Mouse (Mus musculus) lung, postnatal 14 days (tissue): ENCODE measurements around the gene Ptpn13.

Experiments used
- DNase-seq: peaks from one replicate; pipeline ENCODE4 v3.0.0; 2021

The Ptpn13 gene

DNA sequence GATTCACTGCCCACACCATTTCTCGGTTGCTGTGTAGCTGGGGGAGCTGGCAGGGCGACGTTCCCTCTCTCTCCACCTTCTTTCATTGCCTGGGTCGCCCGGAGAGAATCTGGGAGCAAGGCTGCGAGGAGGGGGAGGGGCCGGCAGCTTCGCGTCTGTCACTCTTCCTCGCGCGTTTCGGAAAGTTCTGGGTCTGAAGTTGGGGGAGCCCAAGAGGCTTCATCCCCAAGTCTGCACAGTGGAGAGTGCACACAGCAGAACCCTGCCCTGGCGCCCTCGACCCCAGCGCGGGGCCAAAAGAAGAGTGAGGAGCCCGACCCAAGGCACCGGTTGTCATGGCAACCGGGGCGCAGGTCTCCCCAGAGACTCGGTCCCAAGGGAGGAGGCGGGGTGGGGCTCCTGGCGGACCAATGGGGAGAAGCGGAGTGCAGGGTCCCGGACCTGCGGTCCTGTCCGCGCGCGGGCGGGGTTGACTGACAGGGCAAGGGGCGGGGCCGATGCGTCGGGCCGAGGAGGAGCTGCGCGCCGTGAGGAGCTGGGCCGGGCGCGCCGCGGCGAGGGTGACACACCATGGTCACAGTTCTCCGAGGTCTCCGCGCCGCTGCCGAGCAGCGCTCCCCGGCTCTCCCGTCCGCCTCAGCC lies at the start of gene Ptpn13:
Gene Ptpn13 (plus strand): TSS at position 515 of the 642 bp plus-strand sequence.
- DNase-seq, result peak; percentile 95

DNA sequence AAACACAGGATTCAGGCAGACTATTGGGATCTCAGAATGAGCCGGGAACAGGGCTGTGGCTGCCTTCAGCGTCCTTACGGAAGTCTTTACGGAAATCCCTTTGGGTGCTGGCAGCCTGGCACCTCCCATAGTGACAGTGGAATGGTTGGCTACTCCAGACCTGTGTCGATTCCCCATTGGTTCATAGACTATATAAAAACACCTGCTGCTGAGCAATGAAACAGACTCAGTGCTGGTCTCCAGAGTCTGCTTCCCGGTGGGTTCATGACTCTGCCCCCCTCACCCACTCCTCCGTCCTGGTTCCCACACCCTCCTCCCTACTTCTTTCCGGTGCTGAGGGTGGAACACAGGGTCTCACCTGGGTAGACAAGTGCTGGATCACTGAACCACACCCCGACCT lies 49.8 kb upstream of the Ptpn13 start:
- DNase-seq, result no peak

DNA sequence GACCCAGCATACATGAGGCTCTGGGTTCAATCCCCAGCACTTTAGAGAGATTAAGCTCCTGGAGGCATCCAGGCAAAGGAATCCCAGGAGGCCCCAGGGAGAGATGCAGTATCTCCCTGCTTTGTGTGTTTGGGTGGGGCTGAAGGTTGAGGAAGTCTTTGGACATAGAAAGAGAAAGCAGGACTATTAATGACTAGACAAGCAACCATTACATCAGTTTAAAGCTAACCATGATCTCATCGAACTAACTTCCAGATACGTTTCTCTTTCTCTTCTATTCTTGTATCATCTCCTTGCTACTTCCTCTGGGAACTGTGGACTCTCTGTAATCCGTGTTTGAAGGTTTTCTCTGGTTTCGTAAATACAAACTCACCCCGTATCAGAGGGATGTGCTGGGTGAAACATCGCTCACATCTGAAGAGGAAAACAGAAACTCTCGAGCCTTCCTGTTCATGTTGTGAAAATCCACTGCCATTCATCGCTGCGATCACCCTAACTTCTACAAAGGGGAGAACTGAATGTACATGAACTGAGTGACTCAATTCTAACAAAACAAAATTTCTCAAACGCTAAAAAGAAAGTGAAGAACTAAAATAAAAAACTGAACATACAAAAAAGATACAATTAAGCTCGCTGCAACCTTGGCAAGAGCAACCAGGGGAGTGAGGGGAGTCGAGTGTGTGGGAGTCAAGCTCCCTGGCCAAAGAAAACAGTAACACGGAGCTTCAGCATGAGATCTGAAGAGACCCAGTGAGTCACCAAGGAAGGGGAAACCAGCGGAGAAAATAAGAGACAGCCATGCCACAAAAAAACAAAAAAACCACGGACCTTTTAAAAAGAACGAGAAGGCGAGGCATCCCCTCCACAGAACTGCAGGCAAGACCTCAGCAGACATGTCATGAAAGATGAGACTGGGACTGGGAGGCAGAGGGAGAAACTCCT lies 48.4 kb upstream of the Ptpn13 start:
- no peak for DNase-seq

DNA sequence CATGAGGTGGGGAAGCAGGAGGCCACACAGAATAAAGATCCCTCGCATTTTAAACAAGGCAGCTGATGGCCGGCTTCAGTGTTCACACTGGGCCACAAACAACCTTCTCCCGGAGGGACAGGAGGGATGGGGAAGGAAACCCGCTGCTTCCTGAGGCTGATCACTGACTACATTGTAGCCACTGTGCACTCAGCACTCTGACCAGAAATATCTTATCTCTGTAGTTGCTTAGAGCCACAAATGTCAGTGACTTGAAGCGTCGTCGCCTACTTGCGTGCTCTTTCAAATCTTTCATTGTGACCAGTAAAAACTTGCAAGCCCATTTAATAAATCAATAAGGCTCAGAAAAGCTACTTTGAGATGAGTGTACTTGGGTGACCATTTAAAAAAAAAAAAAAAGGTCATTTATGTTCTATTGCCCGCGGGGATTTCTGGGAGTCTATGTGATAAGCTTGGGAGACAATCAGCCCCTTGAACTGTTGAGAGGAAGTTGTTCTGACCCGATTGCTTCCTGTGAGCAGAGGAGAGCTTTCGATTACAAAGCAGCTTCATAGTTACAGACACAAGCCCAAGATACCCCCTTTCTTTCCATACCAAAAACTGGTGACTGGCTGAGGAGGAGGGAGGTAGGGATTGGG lies 47.4 kb upstream of the Ptpn13 start:
- DNase-seq, result no peak

DNA sequence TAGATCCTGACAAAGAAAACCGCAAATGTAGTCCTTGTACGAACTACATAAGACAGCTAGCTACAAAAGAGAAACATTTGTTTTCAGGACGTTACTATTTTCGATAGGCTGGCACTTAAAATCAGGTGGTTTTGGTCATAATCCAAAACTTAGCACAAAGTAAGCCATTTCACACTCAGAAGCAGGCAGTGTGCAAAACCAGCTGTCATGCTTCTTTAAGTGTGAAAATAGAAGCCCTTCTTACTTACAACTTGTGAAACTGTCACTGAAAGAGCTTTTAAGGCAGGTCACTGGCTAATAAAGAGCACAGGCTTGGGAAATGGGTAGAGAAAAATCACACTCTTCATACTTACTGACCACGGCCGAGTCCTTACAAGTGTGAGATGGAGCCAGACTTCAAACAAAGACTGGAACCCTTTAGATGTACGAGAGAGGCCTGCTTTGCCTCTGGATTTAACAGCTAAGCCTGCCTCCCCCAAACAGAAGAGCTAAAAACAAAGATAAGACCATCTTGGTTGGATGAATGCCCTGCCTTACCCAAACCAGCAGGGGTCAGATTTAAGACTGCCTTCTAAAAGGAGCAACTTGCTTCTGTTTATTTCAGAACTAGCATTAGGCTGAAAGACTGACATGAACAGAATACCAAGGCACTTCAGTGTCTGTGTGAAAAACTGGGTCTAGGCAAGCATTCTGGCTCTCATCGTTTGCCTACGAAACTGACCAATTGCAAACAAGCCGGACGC lies 44.0 kb upstream of the Ptpn13 start:
- no peak for DNase-seq

DNA sequence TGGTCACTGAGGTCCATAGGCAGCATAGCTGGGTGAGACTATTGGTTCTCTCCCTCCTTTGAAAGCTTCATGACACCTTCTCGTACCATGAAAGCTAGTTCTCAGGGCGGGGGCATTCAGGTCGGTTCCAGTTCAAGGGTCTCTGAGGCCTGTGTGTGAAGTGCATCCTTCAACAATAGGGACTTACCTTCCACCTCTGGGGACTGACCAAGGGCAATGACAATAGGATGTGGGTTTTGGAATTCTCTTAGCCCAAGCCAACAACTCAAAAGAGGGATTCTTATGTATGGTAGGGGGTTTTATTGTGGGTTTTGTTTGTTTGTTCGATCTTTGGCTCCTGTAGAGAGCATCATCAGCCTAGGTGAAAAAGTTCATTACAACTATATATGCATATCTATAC lies 42.0 kb upstream of the Ptpn13 start:
- DNase-seq, result no peak

DNA sequence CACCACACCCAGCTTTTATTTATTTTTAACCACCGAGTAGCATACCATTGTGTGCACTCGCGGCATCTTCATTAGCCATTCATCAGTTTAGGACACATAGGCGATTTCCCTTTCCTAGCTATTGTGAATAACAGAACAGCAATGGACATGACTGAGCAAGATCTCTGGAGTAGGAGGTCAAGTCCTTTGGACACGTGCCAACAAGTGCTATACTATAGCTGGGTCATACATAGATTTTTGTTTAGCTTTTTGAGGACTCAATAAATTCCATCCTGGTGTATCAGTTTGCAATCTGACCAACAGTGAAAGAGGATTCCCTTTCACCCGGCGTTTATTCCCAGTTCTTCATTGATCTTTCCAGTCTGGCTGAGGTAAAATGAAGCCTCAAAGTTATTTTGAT lies 41.0 kb upstream of the Ptpn13 start:
- DNase-seq, result no peak

DNA sequence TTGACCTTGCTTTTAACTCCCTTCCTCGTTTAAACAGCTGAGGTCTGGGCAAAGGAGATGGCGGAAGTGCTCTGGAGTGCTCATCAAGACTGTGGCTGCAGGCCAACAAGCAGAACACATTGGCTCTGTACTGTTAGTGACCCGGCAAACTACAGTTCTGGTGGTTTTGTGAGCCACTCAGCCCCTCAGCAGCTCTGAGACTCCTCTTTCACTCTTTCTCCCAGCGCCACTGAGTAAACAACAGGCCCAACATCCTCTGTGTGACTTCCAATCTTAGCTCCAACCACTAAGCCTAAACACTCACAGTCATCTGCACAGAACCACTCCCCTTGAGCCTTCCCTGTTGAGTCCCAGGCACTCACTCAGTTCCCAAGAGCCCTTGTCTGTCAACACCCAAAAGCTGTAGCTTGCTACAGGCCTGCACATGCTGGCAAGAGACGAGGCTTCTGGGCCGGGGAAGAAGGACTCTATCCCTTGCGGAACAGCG lies 37.4 kb upstream of the Ptpn13 start:
- peak; percentile 70 for DNase-seq

DNA sequence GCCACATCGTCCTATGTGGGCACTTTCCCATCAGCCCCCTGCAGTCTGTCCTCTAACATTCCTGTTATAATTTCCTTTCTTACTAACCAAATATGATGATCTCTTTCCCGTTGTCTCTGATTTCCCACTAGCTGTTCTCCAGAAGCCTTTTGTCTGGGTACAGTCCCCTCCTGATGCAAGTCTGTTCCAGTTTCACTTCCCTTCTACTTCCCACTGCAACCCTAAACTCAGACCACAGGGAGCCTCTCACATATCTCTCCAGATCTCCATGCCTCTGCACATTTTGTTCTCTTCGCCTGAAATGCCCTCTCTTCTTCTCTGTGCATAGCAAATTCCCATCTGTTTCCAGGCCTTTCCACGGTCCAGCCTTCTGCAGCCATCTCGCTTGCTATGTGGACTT lies 35.6 kb upstream of the Ptpn13 start:
- DNase-seq, result no peak

DNA sequence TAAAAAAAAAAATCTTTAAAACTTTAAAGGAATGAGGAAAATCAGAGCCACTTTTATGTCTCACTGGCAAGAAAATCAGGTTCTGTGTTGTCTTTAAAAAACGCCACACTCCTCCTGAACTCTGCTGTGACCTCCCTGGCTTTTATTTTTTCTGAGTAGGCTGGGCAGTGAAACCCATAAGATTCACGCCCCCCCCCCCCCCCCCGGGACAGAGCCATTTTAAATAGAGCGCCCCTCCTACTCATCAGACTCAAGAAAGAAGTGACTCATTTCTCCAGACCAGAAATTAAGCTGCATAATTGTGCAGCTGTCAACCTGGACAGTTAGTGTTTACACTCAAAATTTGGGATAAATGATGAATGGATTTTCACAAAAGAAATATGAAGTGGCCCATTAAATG lies 31.8 kb upstream of the Ptpn13 start:
- DNase-seq, result no peak

DNA sequence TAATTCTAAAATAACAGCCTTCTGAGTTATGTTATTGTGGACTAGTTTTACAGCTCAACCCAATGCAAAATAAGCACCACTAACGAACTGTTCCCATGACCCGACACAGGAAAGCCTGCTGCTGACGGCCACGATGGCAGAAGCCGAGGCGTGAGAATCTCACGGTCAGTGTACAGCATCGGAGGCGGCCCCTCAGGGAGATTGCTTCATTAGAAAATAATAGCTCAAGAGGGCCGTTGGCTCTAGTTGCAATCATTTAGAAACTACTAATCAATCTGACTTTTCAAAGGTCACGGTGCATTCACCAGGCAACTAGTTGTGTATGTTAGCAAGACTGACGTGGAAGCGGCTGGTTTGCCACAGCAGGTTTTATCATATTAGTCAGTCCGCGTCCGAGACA lies 31.2 kb upstream of the Ptpn13 start:
- DNase-seq, result no peak

DNA sequence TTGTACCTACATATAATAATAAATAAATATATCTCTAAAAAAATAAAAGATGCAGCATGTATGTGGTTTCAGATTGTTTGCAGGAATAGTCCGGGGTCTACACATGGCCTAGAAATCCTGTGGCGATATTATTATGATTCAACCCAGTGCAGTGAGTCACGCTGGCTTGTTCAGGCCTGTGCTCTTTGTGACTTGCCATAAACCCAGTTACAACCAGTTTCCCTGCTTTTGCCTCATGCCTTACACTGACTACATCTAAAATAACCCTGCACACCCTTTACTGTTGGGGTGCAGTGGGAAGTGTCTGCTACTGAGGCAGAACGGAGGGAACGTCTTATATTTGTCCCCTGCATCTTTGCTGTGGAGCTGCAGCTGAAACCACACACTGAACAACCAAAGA lies 29.3 kb upstream of the Ptpn13 start:
- DNase-seq, result no peak

DNA sequence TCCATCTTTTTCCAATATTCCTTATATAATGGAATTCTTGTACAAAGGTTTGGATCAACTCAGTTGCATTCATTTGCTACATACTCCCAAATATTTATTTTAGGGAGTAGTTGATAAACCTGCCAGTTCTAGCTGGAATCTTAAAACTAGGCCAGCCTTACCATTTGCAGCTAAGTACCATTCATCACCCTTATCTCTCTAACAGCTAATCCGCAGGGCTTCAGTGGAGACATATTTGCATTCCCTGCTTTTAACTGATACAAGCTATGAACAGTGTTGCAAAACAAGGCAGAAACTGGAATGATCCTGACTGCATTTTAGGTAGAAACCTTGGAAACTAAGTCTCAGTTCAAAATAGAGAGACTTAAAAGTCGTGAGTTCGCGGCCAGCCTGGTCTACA lies 27.6 kb upstream of the Ptpn13 start:
- DNase-seq, result no peak

DNA sequence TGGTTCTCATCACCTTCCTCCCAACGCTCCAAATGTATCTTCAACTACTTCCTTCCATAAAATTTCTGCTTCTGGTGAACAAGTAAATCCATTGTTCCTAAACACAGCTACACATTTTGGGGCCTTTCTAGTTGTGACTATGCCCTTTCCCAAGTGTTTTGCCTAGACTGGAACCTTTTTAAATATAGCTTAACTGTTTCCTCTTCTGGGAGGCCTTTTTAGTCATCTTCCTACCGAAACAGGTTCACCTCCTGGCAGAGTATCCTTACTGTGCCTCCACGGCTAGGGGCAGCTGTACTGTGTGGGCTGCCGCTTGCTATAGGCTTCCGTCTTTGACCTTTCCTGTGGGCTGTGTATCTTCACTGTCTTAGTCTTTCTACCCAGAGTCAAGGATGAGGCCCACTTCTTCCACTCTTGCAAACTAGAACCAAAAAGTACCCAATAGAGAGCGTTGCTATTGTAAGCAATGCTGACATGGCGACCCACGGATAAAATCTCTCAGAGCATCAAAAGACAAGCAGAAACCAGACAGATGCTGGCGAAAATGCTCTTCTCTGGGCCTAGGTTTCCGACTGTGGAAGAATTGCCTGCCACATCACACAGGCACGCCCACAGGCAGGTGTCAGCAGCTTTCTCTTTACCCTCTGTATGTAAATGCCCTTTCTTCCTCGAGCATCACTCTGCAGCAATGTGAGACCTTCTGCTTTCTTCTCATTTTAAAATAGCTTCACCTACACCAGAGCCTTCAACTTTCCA lies 20.6 kb upstream of the Ptpn13 start:
- DNase-seq, result no peak

DNA sequence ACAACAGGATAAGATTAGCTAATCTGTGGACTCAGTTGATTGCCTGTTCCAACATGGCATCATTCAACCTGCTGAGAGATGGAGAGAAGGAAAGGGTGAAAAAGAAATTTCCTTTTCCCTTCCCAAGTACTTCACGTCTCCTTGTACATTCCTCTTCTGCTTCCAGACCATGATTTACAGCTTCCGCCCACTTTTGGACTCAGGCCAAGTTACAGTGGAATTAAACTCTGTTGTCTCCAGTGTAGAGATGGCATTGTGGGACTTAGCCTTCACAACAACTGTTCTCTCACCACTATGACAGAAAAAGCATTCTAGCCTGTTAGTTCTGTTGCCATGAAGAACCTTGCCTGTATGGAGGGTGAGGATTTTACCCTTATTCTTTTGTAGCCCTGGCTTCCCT lies 19.1 kb upstream of the Ptpn13 start:
- DNase-seq, result no peak

DNA sequence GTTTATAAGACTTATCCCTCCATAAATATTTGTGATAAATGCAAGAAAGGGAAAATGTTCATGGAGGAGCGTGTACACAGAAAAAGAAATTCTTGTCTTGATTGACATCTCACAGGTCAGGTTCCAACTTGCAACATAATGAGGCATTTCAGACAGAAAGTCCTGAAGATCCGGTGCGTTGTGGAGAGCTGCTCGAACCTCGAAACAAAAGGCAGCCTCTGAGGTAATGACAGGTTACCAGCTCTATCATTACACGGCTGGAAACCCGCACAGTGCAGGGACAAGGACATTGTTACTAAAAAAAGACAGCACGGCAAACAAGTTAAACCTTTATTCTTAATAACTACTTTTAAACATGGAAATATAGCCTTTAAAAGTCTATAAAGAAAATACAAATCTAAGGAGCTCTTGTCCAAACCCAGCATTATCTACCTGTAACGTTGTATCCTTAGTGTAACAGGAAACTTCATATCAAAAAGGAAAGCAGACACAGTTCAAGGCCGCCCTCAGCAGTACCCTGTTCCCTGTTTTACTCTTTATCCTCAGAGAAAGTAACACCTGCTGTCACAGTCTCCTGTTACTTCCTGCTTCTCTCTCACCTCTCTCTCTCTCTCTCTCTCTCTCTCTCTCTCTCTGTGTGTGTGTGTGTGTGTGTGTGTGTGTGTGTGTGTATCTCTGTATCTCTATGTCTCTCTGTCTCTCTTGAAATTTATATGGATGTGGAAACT lies 12.8 kb upstream of the Ptpn13 start:
- no peak for DNase-seq

DNA sequence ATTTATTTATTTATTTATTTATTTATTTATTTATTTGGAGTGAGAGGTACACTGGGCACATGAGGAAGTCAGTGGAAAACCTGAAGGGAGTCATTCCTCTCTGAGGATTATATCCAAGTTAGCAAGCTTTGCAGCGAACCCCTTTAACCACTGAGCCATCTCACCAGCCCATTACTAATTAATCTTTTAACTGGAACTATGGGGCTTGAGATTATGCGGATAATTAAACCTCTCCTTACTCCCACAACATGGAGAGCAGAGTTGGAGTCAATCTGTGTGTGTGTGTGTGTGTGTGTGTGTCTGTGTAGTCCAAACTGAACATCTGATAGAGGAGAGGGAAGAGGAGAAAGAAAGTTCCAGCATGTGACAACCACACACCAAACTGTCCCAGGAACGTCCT lies 10.4 kb upstream of the Ptpn13 start:
- DNase-seq, result no peak

DNA sequence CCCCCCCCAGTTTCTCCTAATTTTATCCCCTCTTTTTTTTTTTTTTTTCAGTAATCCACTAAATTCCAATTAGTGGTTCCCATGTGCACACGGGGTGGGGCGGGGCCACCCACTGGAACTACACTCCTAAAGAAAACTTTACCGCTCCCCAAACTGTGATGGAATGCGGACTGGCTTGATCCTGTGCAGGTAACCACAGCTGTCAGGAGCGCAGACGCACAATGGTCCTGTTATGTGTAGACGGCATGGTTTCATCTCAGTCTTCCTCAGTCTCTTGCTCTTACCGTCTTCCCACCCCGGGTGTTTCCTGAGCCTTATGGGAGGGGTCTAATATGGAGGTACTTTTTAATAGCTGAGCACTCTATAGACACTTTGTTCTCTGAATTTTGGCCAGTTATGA lies 7.0 kb upstream of the Ptpn13 start:
- DNase-seq, result no peak

DNA sequence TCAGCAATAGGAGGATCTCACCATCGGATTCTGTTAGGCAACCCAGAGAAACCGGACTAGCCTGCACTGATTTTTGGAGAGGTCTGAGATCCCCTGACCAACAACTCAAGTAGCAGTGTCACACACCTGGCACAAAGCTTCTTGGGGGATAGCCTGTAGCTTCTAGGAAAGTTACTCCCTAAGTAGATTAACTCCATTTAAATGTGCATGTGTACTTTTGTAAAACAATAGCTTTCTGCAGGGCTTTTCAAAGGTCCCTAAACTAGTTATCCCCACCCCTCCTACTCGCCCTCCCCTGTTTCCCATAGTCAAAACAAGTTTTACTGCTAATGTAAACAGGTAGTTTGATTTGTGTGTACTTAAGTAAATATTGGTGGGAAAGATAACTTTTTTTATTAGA lies 6.1 kb upstream of the Ptpn13 start:
- DNase-seq, result no peak

DNA sequence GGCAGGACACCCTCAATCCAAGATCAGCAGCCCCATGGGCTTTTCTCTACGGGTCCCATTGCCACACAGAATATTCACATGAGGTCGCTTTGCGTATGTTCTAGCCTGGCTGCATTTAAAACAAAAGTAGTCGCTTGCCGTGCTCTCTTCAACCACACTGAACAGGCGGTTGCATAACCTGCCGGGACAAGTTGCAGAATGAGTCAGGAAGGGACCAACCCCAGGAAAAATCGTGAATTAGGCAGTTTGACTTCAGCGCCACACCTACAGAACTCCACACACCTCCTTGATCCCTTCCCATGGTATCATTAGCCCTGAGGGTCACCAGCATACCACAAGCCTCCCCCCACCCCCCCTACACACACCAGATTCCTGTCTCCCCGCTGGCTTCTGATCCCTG lies 4.4 kb upstream of the Ptpn13 start:
- peak; percentile 50 for DNase-seq

DNA sequence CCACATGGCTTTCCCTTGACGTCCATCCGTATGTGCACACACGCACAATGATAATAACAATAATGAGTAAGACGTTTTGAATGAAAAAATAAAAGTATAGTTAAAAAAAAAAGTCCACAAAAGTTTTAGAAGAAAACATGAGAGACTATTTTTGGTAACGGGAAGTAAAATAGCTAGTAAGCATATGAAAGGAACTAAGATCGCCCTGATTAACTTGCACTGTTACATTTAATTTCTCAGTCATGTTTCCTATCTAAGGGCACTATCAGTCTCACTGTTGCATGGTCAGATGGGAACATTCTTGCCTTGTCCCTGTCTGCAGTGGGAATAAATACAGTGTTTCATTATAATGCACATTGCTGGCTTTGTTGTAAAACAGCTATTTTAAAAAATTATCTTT lies 2.4 kb upstream of the Ptpn13 start:
- DNase-seq, result no peak
